Mouse (Mus musculus) brain, embryonic 14.5 days (tissue): ENCODE measurements around the gene Gpr153.

Source experiments
- CTCF ChIP-seq: fragments of 200-500 bp; IDR thresholded peaks from 2 replicates; pipeline ENCODE4 v1.5.1; 2012; ENCODE audit warnings: inconsistent platforms, mild to moderate bottlenecking, moderate library complexity, borderline replicate concordance; ENCODE audit not compliant: insufficient read depth, insufficient read length; ENCODE audit errors: extremely low read depth
- POLR2A ChIP-seq: fragments of 200-500 bp; IDR thresholded peaks from 2 replicates; pipeline ENCODE4 v1.6.1; 2012; ENCODE audit warnings: mild to moderate bottlenecking, inconsistent platforms, borderline replicate concordance; ENCODE audit not compliant: poor library complexity, insufficient read depth, insufficient read length, severe bottlenecking; ENCODE audit errors: extremely low read depth

GRCm38 (mm10) chr4:152247195-152247594 is 26.8 kb upstream of the Gpr153 start:
- no peak for TF ChIP-seq POLR2A
- no peak for TF ChIP-seq CTCF
